Mouse (Mus musculus) mesoderm, embryonic 11.5 days (tissue): ENCODE data around the gene Paxx.
"Not testable (repeated sequence)": the region's sequence is repeated elsewhere in the genome, so short reads cannot be mapped to it uniquely, and the experiment has no call there.

ENCODE experiments used
- DNase-seq: peaks from one replicate; pipeline ENCODE4 v3.0.0-alpha.2; 2012; ENCODE audit warnings: low read depth, low spot score

Paxx gene

DNA sequence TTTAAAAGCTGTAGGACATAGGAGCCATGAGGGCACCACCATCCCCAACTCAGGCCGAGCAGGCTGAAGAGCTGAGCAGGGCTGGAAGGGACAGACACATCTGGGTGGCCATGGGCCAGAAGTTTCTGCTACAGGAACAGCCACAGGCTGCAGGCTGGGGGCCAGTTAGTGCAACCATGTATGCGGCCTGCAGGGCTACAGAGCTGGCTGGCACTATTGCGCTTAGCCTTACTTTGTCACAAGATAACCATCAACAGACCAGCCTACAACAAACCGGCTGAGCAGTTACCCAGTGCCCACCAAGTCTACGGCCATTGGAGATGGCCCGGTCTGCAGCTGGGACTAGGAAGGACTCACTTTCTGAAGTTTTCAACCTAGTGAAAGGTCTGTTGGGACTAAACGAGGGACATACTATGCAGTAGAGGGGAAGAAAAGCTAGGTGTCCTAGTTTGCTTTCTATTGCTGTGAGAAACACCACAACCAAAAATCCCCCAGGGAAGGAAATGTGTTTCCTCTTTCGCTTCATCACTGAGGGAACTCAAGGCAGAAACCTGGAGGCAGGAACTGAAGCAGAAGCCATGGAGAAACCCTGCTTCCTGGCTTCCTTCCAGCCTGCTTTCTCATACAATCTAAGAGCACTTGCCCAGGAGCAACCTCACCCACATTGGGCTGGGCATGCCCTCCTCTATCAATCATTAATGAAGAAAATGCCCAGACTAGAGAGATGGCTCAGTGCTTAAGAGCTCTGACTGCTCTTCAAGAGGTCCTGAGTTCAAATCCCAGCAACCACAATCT, 9.8 kb downstream of the Paxx start:
- DNase-seq, result no peak

DNA sequence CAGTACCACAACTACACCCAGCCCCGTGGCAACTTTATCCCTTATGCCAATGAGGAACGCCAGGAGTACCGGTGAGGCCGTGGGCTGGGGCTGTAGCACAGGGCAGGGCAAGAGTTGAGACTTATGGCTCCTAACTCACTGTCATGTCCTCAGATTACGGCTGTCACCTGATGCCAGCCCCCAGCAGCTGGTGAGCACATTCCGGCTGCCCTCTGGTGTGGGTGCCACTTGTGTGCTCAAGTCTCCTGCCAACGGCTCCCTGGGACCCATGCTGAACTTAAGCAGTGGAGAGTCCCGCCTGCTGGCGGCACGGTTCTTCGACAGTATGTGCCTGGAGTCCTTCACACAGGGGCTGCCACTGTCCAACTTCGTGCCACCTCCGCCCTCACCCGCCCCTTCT, 18.2 kb downstream of the Paxx start:
- DNase-seq, result no peak

DNA sequence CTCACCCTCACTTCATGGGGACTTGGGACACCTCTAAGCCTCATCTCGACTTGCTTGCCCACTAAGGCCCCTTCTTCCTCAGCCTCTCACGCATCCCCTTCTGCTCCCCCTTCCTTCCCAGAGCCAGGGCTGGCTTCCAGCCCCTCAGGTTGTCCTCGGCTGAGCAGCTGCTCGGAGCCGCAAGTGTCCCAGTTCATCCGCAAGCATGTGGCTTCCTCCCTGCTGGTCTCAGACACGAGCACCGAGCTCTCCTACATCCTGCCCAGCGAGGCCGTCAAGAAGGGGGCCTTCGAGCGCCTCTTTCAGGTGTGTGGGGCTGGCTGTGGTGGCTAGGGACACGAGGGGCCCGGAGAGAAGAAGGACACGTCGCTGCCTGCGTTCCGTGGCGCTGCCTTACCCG, 19.8 kb downstream of the Paxx start:
- DNase-seq, result no peak

DNA sequence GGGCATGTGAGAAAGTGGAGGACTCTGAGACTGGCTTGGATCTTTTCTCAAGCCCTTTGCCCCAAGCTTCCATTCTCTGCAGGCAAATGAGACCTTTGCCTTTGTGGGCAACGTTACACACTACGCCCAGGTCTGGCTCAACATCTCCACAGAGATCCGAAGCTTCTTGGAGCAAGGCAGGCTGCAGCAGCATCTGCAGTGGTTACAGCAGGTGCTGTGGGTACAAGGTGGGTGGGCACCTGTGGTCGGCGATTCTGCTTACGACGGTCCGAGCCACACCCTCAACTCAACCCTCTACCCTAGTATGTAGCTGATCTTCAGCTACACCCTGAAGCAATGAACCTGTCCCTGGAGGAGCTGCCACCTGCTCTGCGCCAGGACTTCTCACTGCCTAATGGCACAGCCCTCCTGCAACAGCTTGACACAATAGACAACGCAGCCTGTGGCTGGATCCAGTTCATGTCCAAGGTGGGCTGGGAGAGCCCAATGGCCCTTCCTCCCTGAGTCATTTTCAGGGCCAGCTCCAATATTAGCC, 24.5 kb downstream of the Paxx start:
- DNase-seq, result no peak

DNA sequence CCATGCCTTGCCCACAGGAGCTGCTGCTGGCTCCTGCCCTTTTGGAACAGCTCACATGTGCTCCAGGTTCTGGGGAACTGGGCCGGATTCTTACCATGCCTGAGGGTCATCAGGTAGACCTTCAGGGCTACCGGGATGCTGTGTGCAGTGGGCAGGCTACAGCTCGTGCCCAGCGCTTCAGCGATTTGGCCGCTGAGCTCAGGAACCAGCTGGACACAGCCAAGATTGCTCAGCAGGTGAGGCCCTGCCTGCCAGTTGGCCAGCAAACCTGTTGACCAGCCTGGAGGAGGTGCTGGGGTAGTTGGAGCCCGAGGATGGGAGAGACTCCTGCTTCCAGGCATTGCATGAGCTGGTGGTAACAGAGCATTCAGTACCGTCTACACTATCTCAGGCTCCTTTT, 26.6 kb downstream of the Paxx start:
- no peak for DNase-seq

DNA sequence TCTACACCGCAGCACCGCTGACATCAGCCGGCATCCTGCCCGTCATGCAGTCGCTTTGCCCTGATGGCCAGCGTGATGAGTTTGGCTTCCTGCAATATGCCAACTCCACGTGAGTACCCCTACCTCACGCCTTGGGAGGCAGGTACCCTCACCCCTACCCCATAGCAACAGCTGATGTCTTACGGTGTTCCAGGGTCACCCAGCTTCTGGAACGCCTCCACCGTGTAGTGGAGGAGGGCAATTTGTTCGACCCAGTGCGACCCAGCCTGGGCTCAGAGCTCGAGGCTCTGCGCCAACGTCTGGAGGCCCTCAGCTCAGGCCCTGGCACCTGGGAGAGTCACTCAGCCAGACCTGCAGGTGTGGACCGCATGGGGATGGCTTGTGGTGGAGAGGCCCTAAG, 27.8 kb downstream of the Paxx start:
- DNase-seq, result no peak

DNA sequence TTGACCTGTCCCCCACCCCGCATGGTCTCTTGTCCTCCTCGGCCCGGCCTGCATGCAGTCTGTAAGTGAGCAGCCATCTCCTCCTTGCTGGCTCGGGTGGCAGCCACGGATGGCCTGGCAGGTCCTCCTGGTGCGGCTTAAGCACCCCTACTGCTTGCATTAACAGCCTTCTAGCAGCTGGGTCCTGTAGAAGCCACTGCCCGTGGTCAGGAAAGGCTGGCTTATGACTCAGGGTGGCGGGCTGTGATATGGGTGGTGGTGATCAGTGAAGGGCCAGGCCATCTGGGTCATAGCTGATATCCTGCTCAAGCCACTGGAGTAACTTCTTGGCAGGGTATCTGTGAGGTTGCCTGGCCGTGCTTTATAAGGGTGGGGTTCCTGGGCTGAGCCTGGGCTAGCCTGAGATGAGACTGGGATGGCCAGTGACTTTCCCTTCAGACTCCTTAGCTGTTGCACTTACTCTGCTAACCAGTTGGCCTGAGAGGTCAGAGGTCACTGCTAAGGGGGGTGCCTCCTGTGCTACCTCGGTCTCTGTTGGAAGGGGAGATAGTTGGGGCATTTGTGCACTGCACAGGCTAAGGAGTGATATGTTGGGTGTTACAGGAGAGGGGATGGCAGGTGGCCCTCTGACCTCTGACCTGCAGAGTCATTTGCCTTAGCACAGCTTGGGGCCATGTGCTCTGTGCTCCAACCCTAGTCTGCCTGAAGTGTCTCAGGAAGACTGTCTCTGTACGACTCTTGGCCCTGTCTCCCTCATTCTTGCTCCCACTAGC, 28.4 kb downstream of the Paxx start:
- no peak for DNase-seq

DNA sequence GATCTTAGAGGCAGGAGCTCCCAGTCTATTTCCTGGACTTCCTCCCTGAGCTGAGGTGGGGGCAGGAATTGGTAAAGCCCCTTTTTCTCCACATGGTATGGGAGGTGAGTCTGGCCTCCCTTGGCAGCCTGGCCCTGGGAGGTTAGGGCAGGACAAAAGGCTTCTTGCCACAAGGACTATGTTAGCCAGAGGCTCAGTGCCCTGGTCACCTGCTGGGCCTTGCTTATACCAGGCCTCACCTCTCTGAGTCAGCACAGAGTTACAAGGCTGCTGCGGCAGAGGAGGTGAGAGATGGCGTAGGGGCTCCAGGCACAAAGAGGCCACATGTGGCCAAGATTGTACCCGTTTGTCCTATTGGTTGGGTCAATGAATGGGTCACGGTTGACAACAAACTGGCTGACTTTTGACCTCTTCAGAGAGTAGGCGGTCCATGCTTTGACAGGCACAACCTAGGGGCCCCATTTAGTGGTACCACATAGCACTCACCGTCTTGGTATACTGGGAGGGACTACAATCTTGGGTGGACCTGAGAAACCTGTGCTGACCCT, 29.5 kb downstream of the Paxx start:
- no peak for DNase-seq

DNA sequence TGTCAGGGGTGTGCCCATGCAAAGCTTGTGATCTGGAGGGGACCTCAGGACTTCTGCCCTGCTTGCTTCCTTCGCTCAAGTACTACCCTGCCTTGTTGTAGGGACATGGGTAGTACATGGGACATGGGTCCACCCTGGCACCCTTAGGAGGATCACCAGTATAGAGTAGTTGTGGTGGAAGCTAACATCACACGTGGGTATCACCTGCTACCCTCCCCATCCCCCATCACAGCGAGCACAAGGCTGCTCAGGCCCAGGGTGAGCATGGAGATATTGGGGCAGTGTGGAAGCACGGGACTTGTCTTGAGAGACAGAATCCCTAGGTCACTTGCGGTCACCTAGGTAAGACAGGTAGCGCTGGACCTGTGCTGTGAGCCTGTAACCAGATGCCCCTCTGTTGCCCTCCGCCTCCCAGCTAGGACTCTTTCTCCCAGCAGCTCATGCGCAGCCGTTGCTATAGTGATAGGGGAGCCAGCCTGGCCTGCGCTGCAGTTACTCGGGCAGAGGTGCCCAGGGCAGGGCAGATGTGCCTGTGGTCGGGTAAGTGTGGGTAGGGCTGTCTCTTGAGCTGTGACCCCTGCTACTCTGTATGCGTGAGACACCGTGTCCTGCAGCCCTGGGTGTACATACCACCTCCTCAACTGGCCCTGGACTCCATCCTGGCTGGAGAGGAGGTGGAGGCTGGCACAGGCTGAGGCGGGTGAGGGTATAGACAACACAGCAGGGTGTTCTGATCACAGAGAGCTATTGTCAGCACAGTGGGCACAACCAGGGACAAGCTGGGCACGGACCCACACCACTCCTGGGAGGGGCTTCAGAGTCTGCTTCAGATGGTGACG, 30.3 kb downstream of the Paxx start:
- no peak for DNase-seq

DNA sequence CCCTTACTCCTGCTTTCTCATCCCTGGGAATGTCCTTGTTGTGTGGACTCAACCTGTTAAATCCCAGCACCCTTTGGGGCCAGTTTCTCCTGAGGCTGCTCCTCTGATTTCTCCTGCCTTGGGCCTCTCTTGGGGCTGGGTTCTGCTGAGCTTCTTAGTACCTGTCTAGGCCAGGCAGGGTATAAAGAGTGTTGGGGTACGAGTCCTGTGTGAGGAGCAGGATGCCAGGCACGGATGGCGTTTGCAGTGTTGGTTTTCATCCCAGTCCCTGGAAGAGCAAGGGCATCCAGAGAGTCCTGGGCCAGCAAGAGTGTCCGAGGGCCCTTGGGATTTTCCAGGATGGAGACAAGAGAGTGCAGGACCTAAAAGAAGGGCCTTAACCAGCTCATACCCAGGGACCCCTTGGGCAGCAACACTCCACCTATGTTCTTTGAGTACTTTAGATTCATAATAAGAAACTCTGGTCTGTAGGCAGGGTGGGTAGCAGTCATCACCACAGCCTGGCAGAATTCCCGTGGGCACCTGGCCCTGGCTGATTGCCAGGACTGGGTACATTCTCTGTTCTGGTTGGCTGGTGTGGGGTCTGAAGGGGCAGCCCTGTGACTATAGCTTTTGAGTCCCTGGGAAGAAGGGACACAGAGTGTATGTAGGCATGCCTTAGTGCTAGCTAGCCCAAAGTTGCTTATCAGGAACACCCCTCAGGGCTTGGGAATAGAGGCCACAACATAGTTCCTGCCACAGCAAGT, 31.3 kb downstream of the Paxx start:
- no peak for DNase-seq

DNA sequence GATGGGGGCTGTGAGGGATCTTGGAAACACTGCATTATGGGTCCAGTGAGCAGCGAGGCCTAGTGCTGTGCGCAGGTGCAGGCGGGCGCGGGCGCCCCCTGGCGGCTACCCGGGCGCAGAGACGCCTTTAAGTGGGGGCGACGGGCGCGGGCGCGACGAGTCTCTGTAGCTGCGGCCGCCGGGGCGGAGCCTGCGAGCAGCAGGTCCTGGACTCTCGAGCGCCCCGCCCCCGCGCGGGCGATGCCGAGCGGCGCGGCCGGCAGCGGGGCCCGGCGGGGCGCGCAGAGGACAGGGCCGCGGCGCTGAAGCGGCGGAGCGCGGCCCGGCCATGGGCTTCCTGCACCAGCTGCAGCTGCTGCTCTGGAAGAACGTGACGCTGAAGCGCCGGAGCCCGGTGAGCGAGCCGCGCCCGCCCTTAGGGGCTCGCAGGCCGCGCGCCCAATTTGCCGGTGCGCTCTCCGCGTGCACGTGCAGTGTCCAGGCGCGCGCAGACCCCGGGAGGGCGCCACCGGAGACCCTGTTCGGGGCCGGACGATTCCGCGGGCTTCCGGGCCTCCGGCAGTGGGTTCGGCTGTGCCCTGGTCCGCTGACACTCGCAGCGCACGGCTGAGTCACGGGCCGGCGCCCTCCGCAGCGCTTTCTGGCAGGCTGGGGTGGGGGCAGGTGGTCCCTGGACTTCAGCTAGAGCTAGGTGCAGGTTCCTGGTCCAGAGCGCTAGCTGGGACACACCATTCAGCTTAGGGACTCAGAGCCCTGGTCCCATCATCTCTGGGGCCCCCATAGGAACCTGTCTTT, 32.3 kb downstream of the Paxx start, which contains the start of gene Abca2:
Gene Abca2, plus strand, starts transcription at position 262 of the 795 bp plus-strand sequence.
- DNase-seq, result peak; percentile 94

DNA sequence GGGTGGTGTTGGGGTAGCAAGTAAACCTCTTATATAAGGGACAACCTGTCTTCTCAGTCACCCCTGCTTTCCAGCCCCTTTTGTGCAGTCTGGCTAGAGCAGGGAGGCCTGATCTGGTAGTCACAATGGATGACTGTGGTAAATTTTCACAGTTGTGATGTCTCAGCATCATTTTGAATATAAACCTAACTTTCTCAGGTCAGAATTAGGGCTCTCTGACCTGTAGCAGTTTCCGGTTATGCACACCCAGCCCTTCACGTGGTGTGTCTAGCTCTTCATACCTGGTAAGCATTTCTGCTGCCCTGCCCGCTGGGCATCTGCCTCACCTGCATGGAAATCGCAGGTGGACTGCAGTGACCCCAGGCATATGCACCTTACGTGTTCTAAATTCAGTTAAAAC, 33.6 kb downstream of the Paxx start:
- no peak for DNase-seq

DNA sequence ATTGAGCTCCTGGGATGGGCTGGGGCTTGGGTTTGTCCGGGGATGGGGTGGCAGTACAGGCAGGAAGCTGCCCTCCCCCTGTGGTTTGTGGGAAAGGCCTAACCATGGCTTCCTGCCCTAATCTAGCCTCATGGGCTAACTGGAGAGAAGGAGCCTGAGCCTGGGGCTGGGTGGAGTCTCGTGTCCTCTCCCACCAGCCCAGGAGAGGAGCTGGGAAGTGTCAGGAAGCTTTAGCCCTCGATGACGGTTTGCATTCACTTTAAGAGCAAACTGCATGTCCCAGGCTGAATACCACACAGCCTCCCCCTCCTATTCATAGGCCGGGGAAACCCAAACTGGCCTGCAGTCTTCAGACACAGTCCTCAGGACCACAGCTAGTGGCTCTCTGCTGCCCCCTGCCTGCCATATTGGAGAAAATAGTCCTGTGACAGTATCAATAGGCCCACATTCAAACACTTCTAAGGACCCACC, 34.1 kb downstream of the Paxx start:
- peak; percentile 74 for DNase-seq

DNA sequence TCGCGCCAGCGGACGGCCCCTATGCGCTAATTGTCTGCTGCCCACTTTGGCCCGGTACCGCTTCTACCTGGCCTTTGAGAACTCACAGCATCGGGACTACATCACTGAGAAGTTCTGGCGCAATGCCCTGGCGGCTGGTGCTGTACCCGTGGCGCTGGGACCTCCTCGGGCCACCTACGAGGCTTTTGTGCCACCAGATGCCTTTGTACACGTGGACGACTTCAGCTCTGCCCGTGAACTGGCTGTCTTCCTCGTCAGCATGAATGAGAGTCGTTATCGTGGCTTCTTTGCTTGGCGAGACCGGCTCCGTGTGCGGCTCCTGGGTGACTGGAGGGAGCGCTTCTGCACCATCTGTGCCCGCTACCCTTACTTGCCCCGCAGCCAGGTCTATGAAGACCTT, 35.4 kb downstream of the Paxx start:
- DNase-seq, result no peak

DNA sequence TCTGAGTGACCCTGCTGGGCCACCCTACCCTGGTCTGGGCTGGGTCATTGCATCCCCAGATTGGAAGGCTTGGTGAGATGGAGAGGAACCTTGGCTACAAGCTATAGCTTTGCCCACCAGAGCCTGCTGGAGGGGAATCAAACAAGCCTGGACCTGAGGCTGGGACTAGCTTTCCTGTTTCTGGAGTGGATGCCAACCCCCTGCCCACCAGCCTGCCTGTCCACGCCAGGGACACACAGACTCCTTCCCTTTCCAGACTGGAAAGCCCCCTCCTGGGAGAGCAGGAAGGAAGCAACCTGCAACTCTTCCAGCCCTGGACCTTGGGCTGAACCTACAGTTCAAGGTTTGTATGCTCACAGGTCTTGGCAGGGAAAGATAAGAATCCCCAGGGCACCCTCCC, 37.3 kb downstream of the Paxx start:
- DNase-seq, result no peak

DNA sequence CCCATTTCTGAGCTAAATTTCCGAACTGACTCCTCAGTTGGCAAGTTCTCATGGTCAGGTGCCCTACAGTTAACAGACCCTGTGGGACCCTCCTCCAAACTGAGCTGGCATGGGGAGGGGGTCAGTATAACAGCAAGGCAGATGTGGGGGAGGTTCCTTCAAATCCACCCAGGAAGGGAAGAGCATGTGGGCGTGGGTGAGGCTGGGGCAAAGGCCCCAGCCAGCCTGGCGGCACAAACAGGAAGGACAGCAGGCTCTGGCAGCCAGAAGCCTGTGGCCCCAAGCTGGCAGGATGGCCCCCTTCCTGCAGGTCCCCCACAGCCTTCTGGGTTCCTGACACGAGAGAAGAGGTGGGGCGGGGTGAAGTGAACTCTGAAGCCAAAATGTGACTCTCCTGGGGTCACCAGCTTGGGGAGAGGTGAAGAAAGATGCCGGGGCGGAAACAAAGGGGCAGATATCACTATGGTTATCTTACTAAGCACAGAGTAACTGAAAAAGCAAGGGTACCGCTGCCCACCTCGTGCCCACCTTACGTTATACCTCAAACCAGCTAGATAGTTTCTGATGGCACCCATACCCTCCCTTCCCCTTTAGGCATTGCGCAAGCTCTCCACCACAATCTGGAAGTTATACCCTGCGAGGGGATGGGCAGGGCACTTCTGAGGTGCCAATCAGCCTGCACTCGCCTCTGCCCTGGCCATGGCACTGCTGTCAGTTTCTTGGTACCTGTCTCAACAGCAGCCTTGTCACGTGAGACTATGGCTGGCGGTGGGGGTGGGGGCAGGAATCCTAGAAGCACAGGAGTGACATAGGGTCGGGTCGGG, 38.1 kb downstream of the Paxx start, which contains the start of gene Fut7:
Gene Fut7, plus strand, starts transcription at position 681 of the 824 bp plus-strand sequence.
- no peak for DNase-seq

DNA sequence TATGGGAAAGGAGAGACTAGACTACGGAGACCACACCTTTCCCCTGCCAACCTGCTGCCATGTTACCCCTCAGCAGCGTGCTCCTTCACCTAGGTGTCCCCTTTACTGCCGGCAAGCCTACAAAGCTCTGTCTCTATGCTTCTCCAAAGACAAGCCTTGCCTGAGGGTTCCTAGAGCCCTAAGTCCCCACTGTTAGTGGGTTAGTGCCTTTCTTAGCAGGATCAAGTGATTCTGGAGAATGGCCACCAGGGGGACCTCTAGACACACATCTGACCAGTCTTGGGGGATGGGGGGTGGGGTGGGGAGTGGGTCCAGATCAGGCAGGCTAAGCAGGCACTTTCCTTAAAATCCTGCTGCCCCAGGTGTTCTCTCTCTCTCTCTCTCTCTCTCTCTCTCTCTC, 39.0 kb downstream of the Paxx start:
- peak; percentile 81 for DNase-seq

DNA sequence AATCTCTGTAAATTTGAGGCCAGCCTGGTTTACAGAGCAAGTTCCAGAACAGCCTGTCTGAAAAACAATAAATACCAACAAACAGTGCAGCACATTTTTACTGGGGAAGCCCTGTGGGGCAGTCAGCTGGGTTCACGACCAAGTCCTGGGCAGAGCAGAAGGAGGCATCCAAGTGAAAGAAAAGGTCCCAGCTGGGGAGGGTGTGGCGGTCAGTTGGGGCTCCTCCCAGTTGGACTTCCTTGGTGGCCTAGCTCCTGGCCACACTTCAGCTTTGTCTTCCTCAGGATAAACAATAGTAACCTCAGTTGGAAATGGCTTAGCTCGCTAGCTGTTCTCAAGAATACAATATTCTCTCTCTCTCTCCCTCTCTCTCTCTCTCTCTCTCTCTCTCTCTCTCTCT, 43.5 kb downstream of the Paxx start:
- DNase-seq, result no peak

DNA sequence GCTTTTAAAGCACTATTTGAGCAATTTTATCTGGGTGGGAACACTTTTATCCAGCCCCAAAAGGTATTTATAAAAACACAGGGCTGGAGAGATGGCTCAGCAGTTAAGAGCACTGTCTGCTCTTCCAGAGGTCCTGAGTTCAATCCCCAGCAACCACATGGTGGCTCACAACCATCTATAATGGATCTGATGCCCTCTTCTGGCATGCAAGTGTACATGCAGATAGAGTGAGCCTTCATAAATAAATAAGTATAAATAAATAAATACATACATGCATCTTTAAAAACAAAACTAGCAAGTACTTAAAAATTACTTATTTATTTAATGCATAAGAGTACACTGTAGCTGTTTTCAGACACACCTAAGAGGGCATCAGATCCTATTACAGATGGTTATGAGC, 47.5 kb downstream of the Paxx start:
- DNase-seq, result not testable (repeated sequence)
